Mouse (Mus musculus): ENCODE results near the gene Igsf6. TPM values are rescaled to one million over a fixed set of nuclear protein-coding genes. Genes with fewer than 3 reads are reported as not detected.

Igsf6 gene
- total RNA-seq (2021): 1 to 10 TPM in 1 of 2 experiments, under 1 TPM in 1; 0.89 to 1.5 TPM
- long read RNA-seq, experiment 1, partial matches to known transcripts: 0 of 6 reads
- long read RNA-seq, experiment 1, other reads (novel, unspliced or antisense): 2 of 6 reads
- long read RNA-seq, experiment 2, partial matches to known transcripts: 0 of 1 reads
- long read RNA-seq, experiment 2, other reads (novel, unspliced or antisense): 0 of 1 reads

DNA sequence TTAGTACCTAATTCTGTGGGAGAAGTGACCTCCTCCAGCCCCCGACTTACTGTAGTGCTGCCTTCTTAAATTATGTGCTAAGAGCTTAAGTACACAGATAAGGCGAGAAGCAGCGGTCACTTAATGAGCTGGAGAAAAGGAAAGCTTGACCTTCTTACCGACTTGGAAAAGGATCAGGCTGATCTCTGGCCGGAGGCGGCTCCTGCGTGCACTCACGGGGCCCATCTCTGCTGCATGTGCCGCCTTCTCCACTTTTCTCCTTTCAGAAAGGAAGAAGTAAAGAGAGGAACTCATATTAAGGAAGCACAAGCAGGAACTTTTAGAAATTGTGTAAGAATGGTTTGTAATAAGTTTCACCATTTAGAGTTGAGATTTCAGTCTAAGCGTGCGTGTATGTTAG is at the start of gene Igsf6:
Gene Igsf6, minus strand, starts transcription at position 292 of the 400 bp plus-strand sequence.
- DNase-seq: peak; percentile 54 to 63

DNA sequence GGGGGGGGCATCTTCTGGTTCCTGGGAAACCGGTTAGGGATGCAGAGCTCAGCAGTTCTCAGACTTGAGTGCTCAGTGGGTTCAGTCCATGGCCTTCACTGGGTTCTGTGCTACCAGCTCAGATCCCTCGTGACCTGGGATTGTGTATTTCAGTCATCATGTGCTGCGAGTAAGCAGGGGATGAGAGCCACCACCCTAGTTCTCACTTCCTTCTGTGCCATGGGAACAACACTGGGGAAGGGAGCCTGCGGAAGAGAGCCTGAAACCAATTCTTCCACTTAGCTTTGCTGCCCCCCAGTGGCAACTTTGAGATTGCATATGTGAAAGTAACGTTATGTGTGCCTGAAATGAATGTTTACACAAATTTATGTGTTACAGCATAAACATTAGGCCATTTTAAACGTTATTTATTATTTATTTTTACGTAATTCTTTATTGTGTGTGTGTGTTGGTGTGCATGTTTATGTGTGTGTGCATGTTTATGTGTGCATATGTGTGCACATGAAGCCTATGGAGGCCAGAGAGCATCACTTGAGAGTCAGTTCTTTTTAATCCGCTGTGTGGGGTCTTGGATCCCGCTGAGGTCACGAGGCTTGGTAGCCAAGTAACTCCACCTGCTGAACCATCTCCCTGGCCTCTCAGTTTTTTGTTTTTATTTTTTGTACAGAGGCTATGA is 45.9 kb upstream of the Igsf6 start:
- peak; percentile 84 to 97 for DNase-seq

GRCm38 (mm10) chr7:121111762-121112161 is 37.4 kb upstream of the Igsf6 start:
- no peak for DNase-seq

DNA sequence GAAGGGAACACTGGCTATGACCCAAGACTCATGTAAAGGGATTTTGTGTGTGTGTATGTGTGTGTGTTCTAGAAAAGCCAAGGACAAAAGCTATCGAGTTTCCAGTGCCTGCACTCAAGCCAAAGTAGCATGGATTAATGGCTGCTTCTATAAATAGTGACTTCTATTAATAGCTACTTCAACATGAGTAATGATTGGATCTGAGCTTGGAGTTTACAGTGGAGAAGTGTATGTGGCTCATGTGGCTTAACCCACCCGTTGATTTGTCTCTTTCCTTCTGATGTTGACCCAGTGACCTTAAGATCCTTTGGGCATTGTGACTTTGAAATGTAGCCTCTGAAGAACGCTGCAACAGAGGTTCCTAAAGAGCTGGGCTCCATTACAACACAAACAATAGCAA is 36.9 kb upstream of the Igsf6 start:
- DNase-seq: peak; percentile 27

DNA sequence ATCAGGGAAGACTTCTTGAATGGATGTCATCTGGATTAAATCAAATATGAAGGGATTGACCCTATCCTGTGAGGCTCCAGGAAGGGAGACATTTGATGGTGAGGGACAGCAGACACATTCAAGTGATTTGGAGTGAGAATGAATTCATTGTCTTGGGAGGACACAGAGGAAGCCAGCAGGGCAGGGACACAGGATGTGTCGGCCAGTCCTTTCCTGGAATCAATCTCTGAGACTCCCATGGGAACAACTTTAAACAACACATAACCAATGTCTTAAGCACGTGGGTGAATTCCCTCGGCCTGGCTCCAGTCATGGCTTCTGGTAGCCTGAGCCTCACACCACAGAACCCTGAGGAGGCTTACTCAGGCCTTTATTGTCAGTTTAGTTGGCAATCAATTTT is 33.5 kb upstream of the Igsf6 start:
- peak; percentile 27 to 64 for DNase-seq

DNA sequence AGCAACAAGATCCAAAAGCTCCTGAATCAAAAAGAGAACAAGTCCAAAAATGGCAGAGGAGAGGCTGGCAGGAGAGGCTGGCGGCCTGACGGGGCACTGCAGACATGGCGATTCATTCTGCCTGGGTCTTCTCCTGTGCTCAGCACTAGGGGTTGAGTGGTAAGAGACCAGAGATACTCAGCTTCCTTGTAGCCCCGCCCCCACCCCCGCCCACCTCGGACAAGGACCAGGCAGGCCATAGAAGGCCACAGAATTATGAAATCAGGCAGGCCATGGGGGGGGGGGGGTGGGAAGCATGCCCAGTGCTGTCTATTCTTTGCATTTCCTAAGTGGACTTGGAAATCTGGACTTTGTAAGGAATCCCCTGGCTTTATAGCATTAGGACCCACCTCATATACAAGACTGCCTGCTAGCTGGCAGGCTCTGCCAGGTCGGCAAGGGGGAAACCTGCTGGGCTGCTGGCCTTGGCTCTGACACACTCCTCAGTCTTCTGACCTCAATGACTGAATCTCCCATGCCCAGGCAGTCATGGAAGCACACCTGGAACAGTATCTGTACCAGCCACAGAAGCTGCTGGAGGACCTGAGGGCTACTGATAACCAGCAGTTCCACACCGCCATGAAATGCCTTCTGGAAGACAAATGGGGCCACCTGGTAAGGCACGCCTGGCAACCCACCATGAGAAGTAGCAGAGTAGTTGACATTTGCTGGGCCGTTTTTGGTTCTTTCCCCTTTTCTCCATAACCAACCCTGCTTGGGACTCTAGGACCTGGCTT is 24.4 kb upstream of the Igsf6 start:
- DNase-seq: no peak

DNA sequence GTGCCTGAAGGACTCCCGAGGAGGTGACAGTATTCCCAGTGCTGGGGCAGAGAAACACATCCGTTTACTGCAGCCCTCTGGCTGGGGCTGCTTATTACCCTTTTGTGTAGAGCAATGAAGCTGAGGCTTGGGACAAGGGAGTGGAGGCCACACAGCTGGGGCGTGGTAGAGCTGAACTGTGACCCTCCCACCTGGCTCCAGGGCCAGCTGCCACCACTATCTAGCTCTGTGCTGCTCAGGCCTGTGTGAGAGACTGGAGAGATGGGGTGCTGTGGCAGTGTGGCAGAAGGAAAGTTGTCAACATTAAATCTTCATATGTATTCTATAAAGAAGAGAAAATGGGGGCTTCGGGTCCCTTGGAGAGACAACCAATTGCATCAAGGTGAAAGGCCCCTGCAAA is 18.7 kb upstream of the Igsf6 start:
- no peak for DNase-seq

GRCm38 (mm10) chr7:121090748-121091147 is 16.4 kb upstream of the Igsf6 start:
- no peak for DNase-seq

GRCm38 (mm10) chr7:121088745-121089144 is 14.4 kb upstream of the Igsf6 start:
- DNase-seq: no peak

DNA sequence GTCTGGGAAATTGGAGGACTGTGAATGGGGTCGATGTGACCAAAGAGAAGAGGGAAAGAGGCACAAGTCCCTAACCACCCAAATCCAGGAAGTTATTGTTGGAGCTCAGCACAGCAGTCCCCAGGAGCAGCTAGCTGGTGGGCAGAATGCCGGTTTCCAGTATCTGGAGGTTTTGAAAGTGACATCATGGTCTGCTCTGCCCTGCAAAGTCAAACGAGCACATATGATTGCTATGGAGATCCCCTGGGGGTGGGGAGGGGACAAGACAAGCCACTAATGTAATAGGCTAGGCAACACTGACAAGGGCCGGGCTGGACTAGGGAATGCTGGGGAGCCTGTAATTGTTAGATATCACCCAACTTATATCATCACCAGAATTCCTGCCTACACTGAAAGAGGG is 11.1 kb upstream of the Igsf6 start:
- peak; percentile 45 to 62 for DNase-seq

- no peak for DNase-seq
Measured at GRCm38 (mm10) chr7:121084840-121085453, 10.6 kb upstream of the Igsf6 start.

GRCm38 (mm10) chr7:121082949-121083513 is 8.7 kb upstream of the Igsf6 start:
- no peak for DNase-seq

GRCm38 (mm10) chr7:121081816-121082215 is 7.4 kb upstream of the Igsf6 start:
- no peak for DNase-seq

DNA sequence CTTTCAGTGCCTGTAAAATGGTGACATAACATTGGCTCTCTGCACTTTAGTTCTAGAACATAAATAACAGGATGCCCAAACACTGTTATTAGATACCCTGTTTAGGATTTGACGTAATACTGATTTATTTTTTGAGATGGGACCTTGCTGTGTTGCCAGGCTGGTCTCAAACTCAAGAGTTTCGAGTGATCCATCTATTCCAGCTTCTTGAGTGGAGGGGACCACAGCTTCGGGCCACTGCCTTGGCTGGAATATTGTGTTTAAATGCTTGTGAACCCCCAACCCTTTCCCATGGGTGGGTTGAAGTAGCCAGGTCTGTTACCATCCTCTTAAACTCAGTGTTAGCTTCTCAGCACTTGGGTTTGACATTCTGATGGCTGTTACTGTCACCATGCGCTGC is 7.0 kb upstream of the Igsf6 start, which contains the start of gene Otoa:
Gene Otoa, plus strand, starts transcription at position 301 of the 400 bp plus-strand sequence.
- DNase-seq: no peak

DNA sequence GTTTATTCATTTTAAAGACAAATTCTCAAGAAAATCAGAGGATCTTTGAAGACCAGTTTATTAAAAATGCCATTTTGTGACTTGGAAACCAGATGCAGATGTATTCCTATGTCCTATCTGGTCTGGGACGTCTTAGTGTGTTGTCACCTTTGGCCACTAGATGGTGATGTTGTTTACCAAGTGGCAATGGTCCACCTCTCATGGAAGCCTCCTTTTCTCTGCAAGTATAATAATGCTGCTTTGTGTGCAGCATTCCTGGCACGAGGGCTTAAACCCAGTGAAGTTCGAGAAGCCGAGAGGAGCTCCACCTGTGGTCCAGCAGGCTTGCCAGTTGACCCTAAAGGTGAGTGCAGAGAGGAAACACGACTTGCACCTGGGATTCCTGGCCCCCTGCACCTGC is 3.5 kb upstream of the Igsf6 start:
- peak; percentile 69 to 84 for DNase-seq

- no peak for DNase-seq
Measured at GRCm38 (mm10) chr7:121077311-121077710, 2.9 kb upstream of the Igsf6 start.

DNA sequence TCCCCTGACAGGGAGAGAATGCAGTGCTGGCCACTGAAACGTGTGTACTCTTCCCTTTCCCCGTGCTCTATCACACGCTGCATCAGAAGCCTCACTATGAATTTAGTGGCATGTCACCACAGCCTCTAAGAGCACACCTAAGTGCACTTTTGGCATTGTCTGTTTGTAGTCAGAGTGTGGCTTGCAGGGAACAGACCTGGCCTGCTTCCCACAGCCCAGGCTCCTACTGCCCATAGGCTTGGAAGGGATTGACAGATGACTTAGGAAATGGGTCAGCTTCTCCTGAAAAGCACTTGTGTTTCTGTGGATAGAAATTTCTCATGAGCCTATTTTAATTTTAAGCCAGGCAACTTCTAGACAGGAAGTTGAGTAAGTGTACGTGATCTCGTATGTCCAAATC is 1.0 kb upstream of the Igsf6 start:
- no peak for DNase-seq

- DNase-seq: peak; percentile 39 to 42
Measured at GRCm38 (mm10) chr7:121074801-121075400, 529 bp upstream of the Igsf6 start.

GRCm38 (mm10) chr7:121072506-121072905 is 1.9 kb downstream of the Igsf6 start:
- peak in 1 of 2 experiments; percentile 41 for DNase-seq

GRCm38 (mm10) chr7:121071276-121071675 is 3.1 kb downstream of the Igsf6 start:
- no peak for DNase-seq

GRCm38 (mm10) chr7:121064309-121064708 is 10.1 kb downstream of the Igsf6 start:
- DNase-seq: peak; percentile 45 to 49
